Mouse (Mus musculus) spleen, postnatal 36 days (tissue): ENCODE measurements around the gene Sox13.
A peak's percentile ranks its signal among the peaks of the same experiment; 100 is the strongest.

Experiments used
- DNase-seq, 2 experiments: peaks; one replicate each; pipeline ENCODE4 v3.0.0; 2022; ENCODE audit warnings: low spot score in 2 of 2, mixed read lengths in 1 of 2

The Sox13 gene

DNA sequence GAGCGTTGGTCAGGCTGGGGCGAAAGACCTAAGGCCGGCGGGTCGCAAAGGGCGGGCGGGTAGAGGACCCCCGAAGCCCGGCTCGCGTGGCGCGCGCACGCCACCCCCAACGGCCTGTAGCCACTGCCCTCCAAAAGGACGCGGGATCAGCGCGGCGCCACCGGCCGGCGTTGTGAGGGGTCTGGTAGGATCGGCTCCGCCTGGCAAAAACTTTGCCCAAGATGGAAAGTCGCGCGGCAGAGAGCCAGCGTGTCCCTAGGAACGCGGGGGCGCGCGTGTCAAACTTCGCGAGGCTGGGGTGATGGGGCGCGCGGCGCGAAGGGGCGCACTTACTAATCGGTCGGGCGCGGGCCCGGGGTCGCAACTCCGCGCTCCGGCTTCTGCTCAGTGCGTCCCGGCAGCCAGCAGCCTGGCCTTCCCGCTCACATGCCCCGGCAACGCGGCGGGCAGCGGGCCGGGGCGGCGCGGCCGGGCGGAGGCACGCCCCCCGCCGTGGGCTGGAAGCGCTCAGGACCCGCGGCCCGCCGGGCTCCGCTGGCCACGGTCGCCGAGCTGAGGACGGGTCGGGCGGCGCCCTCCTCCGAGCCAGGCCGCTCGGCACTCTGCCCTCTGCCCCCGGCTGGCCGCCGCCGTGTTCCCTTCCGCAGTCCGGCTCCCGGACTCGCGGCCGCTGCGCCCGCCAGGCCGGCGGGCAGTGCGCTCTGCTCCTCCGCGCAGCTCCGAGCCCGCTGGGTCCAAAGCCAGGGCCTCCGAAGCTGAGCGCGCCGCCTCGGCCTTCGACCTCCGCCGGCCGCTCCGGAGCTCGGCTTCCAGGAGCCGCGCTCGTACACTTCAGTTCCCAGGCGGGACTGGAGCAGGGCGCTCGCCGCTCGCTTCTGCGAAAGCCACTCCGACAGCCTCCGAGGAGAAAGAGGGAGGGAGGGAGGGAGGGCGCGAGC lies at the start of gene Sox13:
Sox13 (minus strand) TSS at position 835 of the 938 bp plus-strand sequence.
- no peak for DNase-seq

DNA sequence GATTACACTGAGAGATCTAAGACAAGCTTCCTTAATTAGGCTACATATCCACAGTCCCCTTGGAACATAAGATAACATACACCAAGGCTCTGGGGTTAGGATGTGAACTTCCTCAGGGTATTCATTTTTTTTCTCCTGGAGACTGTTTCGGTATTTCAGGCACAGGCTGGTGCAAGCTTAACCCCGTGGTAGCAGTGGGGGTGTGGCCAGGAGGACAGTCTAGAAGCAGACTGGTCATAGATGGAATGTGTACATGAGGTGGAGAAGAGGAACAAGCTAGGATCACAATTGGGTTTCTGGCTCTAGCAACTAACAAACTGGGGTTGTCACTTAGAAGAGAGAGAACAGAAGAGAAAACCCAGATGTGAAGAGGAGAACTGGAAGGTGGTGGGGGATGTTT lies 47.4 kb upstream of the Sox13 start:
- DNase-seq = no peak

DNA sequence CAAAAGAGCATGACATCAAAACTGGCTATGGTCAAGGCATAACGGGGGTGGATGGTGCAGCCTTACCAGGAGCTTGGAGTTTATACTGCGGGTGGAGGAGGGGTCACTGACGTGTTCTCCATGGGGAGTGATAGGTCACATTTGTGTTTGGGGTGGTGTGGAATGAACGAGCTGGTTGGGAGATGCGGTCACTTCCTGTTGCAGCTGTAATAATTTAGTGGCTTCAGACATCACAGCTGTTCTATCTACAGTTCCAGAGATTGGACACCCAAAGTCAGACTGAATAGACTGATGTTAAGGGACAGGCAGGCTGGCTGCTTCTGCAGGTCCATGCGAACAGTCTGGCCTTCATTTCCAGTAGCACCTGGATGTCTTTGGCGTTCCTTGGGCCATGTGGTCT lies 46.9 kb upstream of the Sox13 start:
- DNase-seq = no peak

DNA sequence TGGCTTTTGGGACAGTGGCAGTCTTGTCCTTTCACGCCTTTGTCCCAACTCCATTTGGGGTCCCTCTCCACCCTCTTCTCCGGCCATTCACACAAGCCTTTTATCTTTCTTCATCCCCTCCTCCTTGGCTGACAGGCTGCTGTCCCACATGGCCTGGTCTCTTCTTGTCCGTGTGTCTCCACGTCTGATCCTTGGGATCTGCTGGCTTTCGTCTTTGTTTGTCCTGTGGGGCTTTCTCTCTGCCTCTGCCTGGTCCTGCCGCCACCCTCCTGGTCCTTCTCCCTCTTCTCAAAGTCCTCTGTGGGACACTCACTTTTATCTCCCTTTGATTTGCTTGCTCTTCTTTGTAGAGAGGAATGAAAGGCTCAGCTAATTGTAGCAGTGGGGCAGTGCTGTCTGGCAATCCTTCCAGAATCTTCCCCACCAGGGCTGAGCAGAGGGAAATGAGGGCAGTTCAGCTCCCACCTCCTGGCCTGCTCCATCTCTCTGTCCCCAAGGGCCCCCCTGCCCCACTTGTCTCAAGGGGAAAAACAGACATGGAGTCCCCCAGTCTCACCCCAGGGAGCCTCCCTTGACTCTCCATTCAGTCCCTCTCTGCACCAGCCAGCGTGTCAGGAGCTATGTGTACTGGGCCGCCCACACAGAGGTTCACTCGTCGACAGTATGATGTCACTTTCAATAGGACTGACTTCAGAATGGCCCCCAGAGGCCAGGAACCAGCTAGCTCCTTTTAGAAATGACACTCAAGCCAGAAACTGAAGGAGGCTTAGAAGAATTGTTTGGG lies 46.3 kb upstream of the Sox13 start:
- DNase-seq = no peak

DNA sequence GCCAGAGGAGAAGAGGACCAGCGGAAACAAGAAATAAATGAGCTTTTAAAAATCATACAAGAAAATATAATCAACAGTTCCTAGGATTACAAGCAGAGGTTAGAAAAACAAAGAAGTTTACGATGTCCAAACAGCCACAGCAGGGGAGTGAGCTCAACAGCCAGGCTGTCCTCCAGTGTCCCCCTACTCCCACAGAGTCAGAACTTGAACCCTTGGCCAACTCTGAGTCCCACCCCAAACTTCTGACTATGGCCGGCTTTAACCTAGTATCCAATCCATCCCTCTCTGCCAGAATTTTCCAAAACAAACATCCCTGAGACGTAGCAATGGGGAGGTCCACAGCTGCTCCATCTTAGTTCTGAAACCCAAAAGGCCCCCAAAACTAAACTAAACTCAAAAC lies 45.0 kb upstream of the Sox13 start:
- no peak for DNase-seq

DNA sequence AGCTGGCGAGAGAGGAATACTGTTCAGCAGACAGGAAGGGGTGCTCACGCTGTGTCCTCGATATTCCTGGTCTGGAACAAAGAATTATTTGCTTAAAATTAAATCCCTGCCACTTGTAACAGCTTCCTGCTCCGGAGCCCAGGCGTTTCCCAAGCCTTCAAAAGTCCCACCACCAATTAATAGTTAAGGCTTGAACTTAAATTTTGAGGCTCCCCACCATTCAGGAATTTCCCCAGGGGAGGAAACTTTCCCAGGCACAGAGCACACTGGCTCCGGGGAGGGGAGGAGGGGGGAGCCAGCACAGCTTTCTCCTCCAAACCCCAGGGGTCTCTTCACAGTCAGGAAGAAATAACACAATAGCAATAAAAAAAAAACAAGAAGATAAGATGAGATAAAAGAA lies 44.6 kb upstream of the Sox13 start:
- DNase-seq = no peak

DNA sequence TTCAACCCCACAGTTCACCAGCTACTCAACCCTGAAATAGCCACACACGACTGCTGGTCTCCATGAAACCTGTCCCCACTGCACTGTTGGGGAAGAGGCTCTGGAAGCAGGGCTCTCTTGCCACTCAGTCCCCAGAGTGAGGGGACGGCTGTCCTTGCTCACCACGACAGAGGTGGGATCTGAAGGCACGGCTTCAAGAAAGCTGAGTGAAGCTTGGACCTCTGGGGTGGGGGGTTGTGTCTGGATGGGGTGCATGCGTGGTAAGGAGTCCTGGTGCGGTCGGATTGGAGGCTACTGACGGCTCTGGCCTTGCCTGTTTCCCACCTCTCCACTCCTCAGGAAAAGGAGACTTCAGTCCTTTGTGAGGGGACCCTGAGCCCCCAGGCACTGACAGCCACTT lies 43.7 kb upstream of the Sox13 start:
- DNase-seq = no peak

DNA sequence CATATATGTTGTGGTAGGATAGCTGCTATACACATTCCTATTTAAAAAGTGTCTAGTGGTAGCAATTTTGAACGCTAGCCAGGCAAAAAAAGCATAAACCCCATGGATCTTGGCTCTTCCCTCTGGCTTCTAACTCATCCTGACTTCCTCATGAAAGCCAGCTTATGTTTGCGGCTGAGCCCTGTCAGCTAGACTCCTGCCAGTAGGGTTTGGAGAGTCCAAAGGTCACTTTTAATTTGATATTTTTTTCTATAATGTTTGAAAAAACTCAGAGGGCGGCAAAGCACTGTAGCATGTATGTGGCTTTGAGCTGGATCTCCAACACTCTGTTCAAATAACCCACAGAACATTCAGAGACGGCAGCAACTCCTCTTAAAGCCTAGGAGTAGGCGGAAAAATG lies 39.0 kb upstream of the Sox13 start:
- no peak for DNase-seq

- no peak for DNase-seq
Observed at GRCm38 (mm10) chr1:133460996-133461395, 36.8 kb upstream of the Sox13 start.

GRCm38 (mm10) chr1:133456097-133456496 lies 31.9 kb upstream of the Sox13 start:
- no peak for DNase-seq

DNA sequence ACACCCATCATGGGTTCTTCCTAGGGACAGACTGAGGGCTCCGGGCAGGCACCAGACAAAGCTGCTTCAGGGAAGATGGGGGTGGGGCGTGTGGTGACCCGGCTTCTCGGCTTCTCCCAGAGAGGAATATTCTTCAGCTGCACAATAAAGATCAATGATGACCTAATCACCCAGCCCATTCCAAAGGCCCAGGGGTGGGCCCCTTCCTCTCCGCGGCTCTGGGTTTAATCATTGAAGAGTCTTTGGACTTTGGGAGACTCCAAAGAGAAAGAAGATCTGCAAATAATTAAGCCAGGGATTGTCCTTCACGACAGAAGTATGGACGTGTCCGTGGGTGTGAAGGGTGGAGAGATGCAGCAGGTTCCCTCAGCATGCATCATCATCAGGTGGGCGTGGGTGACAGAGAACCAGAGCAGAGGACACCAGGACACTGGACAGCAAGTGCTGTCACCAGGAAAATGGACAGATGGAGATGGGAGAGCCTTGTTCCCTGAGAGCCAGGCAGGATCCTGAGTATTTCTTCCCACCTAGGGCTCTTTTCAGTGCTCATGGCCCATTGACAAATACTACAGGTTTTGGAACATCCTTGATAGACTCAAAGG lies 28.5 kb upstream of the Sox13 start:
- no peak for DNase-seq

DNA sequence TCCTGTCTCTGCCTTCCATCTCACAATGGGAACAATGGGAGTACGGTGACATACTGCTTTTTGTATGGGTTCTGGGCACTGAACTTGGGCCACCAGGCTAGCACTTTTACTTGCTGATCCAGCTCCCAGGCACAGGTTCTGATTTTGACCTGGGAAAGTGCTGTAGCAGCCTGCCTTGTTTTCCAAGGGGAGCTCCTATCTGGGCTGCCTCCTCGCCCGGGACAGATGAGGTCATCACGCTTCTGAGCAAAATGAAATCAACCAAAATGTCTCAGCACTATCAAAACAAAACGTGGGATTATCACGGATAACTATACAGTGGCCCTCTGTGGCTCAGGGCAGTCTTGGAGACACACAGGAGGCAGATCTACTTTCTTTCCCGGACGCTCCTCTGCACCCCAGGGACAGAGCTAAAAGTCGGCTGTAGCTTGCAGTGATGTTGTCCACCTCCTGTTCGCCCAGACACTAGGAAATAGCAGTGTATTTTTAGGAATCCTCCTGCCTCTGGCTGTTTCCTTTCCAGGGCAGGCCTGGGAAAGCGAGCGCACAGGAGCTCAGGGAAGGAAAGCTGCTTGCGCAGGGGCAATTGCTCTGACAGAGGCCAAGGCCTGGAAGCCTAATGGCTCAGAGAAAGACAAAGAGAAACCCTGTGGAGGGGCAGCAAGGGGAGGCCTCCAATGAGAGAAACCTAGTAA lies 27.8 kb upstream of the Sox13 start:
- no peak for DNase-seq

DNA sequence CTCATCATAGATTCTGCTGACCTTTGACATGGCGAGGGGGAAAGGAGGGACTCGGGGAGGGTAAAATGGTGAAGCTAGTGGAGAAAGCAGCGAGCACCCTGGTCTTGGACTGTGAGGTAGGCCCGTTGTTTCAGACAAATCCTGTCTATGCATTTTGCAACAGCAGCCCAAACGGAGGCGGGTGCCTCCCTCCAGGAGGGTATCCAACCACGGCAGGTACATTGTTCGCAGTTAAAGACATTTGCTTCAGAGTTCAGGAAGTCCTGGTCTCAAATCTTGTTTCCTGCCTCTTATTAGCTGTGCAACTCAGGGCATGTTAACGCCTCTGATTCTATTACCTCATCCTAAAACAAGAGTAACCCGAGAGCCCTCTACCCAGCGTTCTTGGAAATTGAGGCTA lies 26.8 kb upstream of the Sox13 start:
- DNase-seq = no peak

- DNase-seq = no peak
Observed at GRCm38 (mm10) chr1:133448351-133448931, 24.3 kb upstream of the Sox13 start.

DNA sequence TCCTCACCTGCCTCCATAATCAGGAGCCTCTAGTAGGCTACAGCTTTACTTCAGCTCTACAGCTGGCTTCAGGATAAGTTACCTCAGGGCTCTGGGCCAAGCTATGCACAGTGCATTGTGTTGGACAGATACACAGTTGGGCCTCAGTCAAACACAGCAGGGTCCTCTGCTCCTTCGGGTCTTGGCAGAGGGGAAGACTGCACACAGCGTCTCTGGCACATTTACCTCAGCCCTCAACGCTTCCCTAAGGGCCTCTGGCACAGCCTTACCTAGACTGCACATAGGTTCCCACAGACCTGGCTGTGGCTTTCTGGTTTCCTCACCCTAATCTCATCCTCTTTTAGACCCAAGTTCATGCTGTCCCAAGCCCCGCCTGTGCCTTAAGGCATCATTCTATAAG lies 22.1 kb upstream of the Sox13 start:
- DNase-seq = no peak

- DNase-seq = no peak
Observed at GRCm38 (mm10) chr1:133444315-133444714, 20.1 kb upstream of the Sox13 start.

DNA sequence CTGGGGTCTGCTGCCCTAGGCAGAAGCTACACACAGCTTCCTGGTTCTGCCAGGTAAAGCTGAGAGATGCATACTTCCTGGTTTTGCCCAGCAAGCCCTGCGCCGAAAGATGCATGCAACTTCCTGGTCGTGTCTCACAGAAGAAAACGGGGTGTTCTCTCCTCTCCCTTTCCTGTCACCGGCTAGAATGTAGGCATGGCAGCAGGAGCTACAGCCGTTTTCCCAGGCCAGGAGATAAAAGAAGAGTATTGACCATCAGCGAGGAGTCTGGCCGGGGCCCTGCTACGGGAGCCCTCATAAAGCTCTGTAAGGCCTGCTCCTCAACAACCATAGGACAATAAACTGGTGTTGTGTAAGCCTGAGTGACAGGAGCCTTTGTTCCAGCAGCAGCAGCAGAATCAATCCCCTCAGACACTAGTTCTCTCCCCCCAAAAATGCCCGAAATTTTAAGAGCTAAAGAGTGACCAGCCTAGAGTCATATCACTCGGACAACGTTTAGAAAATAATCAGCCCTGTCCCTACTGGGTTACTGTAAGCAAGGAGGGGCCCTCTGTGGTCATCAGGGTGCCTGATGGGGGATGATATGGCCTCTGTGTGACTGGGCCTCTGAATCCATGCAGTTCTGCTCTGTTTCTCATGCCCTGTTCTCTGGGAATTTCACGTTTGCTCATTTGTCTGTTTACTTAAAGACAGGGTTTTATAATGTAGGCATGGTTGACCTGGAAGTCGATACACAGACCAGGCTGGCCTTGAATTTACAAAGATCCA lies 13.9 kb upstream of the Sox13 start:
- DNase-seq = peak; percentile 34 to 35

GRCm38 (mm10) chr1:133434756-133435112 lies 10.6 kb upstream of the Sox13 start:
- no peak for DNase-seq

DNA sequence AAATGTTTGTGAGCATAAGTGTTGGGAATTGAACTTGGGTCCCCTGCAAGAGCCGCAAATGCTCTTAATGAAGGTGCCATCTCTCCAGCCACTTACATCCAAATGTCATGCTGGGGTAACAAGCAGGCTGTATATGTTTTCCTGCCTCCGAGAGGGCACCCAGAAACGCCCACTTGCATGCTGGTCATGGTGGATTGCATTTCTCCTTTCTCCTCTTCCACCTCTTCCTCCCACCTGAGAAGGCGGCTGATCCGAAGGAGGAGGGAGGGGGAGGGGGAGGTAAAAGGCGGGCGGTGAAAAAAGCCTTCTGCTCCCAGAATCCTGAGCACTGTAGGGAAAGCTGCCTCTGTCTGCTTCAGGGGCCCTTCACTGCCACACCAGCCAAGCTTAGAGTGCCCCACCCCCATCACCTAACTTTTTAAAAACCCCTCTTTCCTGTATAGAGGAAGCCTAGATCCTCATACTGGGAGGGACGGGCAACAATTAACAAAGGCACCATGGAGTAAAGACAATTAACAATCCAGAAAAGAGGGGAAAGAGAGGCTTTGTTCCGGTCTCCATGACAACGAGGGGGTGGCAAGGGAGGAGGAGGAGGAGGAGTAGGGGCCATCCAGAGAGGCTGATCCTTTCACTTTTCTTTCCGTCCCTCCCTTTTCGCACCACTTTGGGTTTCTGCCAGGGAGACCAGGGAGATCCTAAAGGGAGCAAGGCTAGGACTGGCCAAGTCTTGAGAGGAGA lies 10.0 kb upstream of the Sox13 start:
- DNase-seq = no peak

GRCm38 (mm10) chr1:133432566-133432965 lies 8.4 kb upstream of the Sox13 start:
- DNase-seq = no peak
